9 mouse cellular contexts compared by ENCODE assay signal in the genomic region with DNA sequence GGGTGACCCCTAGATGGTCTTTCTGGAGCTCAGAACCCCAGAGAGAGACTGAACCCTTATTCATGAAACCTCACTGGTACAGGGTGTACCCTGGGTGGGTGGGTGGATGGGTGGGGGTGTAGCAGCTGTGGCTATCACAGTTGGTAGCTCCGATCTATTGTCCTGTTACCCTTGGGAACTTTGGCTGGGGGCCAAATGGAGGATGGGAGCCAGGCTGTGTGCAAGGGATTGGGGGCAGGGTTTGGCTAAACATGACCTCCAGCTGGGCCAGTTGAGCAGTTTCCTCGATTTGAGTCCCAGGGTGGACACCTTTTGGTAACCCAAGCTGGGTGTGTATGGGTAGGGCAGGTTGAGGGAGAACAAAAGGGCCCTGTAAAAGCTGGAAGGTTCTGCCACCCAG. TPM values are rescaled to one million over a fixed set of nuclear protein-coding genes. Genes with fewer than 3 reads are reported as not detected.
DNase-seq lines count a peak whose midpoint lies in the region; ATAC-seq and TF ChIP-seq lines count a peak whose summit lies in the region.
"Had no signal": no experiment of that assay in that cellular context is flagged by ENCODE, and none has a peak within 500 bp of the region (broad histone marks: within the 10 kb centered on the region; RNA-seq: fewer than 3 reads in every experiment).

No protein-coding gene starts in this region.

- H3K9me3 ChIP-seq in hindbrain, embryonic 13.5 days = no peaks in the 10 kb centered on the region
- no peaks in the 10 kb centered on the region for H3K9me3 ChIP-seq in hindbrain, embryonic 10.5 days
- H3K9me3 ChIP-seq in kidney, embryonic 14.5 days (ENCODE audit: control insufficient read depth, low read length) = no peaks in the 10 kb centered on the region
- H3K9me3 ChIP-seq in midbrain, embryonic 12.5 days = no peaks in the 10 kb centered on the region

- H3K27me3 ChIP-seq in hindbrain, embryonic 13.5 days = peaks cover 18% of the 10 kb centered on the region
- H3K27me3 ChIP-seq in hindbrain, embryonic 10.5 days (ENCODE audit: insufficient read depth, poor library complexity, severe bottlenecking) = peaks cover 26% of the 10 kb centered on the region
- no peaks in the 10 kb centered on the region for H3K27me3 ChIP-seq in heart, adult 2 months (ENCODE audit: control insufficient read depth, insufficient read depth, low read length)
- H3K27me3 ChIP-seq in kidney, embryonic 14.5 days (ENCODE audit: control insufficient read depth, insufficient read depth, low read length) = peaks cover 14% of the 10 kb centered on the region
- H3K27me3 ChIP-seq in midbrain, embryonic 12.5 days = peaks cover 30% of the 10 kb centered on the region
- H3K27me3 ChIP-seq: Patski had no signal

- no peaks in the 10 kb centered on the region for H3K79me2 ChIP-seq in heart, adult 2 months (replicated peaks; ENCODE audit: control insufficient read depth, insufficient read depth, low read length)

- H3K9ac ChIP-seq in hindbrain, embryonic 13.5 days = peak overlapping the region; percentile 70
- no peak overlapping the region for H3K9ac ChIP-seq in heart, adult 2 months (ENCODE audit: low read depth, low read length)
- H3K9ac ChIP-seq in kidney, embryonic 14.5 days (ENCODE audit: low read depth, low read length) = peak overlapping the region; percentile 24; the same call in 1 of the 2 replicates
- peak overlapping the region; percentile 31; the same call in 1 of the 2 replicates for H3K9ac ChIP-seq in midbrain, embryonic 12.5 days (replicated peaks)

- ATAC-seq in hindbrain, embryonic 13.5 days (ENCODE audit: low FRiP score) = no peak
- no peak for ATAC-seq in kidney, embryonic 14.5 days (ENCODE audit: low FRiP score, low TSS enrichment)
- ATAC-seq in midbrain, embryonic 12.5 days (ENCODE audit: low FRiP score, low read depth) = no peak
- ATAC-seq: Patski had no signal

- H3K4me1 ChIP-seq in hindbrain, embryonic 13.5 days (replicated peaks) = peaks cover 74% of the 10 kb centered on the region
- peaks cover 71% of the 10 kb centered on the region for H3K4me1 ChIP-seq in hindbrain, embryonic 10.5 days (replicated peaks)
- H3K4me1 ChIP-seq in heart, adult 2 months (ENCODE audit: control insufficient read depth, insufficient read depth, low read length) = peaks cover 23% of the 10 kb centered on the region
- H3K4me1 ChIP-seq in kidney, embryonic 14.5 days (ENCODE audit: control insufficient read depth, insufficient read depth, low read length) = peaks cover 24% of the 10 kb centered on the region
- peaks cover 66% of the 10 kb centered on the region for H3K4me1 ChIP-seq in midbrain, embryonic 12.5 days

- no peak for TF ChIP-seq POLR2A in brain, embryonic 14.5 days (IDR thresholded peaks at IDR 0.05; ENCODE audit: borderline replicate concordance, extremely low read depth, insufficient read depth, insufficient read length, poor library complexity, severe bottlenecking)
- TF ChIP-seq POLR2A in heart, adult 2 months (IDR thresholded peaks at IDR 0.05; ENCODE audit: insufficient read depth, low read depth, low read length) = no peak

- peak overlapping the region; percentile 83 for H3K27ac ChIP-seq in hindbrain, embryonic 13.5 days
- H3K27ac ChIP-seq in hindbrain, embryonic 10.5 days = no peak overlapping the region
- peak overlapping the region; percentile 67 for H3K27ac ChIP-seq in heart, adult 2 months
- no peak overlapping the region for H3K27ac ChIP-seq in kidney, embryonic 14.5 days (ENCODE audit: low read depth, low read length)
- no peak overlapping the region for H3K27ac ChIP-seq in midbrain, embryonic 12.5 days (replicated peaks)

- no peak for DNase-seq in hindbrain, embryonic 10.5 days (ENCODE audit: low spot score)
- peak; percentile 29 for DNase-seq in brain, embryonic 14.5 days (ENCODE audit: low read depth)
- DNase-seq in heart, adult 2 months = peak; percentile 55 to 67
- no peak for DNase-seq in embryo, embryonic 10 days (ENCODE audit: low spot score)
- no peak for DNase-seq in spleen, postnatal 36 days (ENCODE audit: low spot score in 2 of 2)

- intact Hi-C loops in heart, adult 2 months (cut with DNase I) = loop anchor here (2.0 kb wide), 1 partner anchor 72 kb away; no protein-coding TSS in a partner anchor

- H3K4me2 ChIP-seq in hindbrain, embryonic 13.5 days = peak overlapping the region; percentile 99
- H3K4me2 ChIP-seq in kidney, embryonic 14.5 days (replicated peaks; ENCODE audit: low read depth, low read length) = no peak overlapping the region
- H3K4me2 ChIP-seq in midbrain, embryonic 12.5 days (replicated peaks) = peak overlapping the region; percentile 21; the same call in 1 of the 2 replicates

- no peak for TF ChIP-seq EP300 in heart, adult 2 months (IDR thresholded peaks at IDR 0.05; ENCODE audit: insufficient read depth, low read depth, low read length)

- peaks cover 31% of the 10 kb centered on the region for H3K36me3 ChIP-seq in hindbrain, embryonic 13.5 days
- H3K36me3 ChIP-seq in hindbrain, embryonic 10.5 days = peaks cover 37% of the 10 kb centered on the region
- no peaks in the 10 kb centered on the region for H3K36me3 ChIP-seq in heart, adult 2 months (ENCODE audit: control insufficient read depth, insufficient read depth, low read length)
- peaks cover 24% of the 10 kb centered on the region for H3K36me3 ChIP-seq in kidney, embryonic 14.5 days (ENCODE audit: control insufficient read depth, insufficient read depth, low read length)
- H3K36me3 ChIP-seq in midbrain, embryonic 12.5 days = peaks cover 16% of the 10 kb centered on the region; the same call in 1 of the 2 replicates

- no peak for TF ChIP-seq CTCF in brain, embryonic 14.5 days (IDR thresholded peaks at IDR 0.05; ENCODE audit: borderline replicate concordance, extremely low read depth, insufficient read depth, insufficient read length)
- TF ChIP-seq CTCF in heart, adult 2 months (IDR thresholded peaks at IDR 0.05) = no peak

- 35% methylated on average over 2 of the region's 2 CpGs for WGBS in hindbrain, embryonic 13.5 days
- WGBS in hindbrain, embryonic 10.5 days = 70% methylated on average over 2 of the region's 2 CpGs
- WGBS in heart, adult 2 months = 16% methylated on average over 2 of the region's 2 CpGs
- WGBS in kidney, embryonic 14.5 days = 28% methylated on average over 2 of the region's 2 CpGs
- 55% methylated on average over 2 of the region's 2 CpGs for WGBS in midbrain, embryonic 12.5 days

- peak overlapping the region; percentile 79 for H3K4me3 ChIP-seq in hindbrain, embryonic 13.5 days
- no peak overlapping the region for H3K4me3 ChIP-seq in hindbrain, embryonic 10.5 days
- H3K4me3 ChIP-seq in heart, adult 2 months = no peak overlapping the region
- H3K4me3 ChIP-seq in kidney, embryonic 14.5 days (ENCODE audit: low read length) = no peak overlapping the region
- no peak overlapping the region for H3K4me3 ChIP-seq in midbrain, embryonic 12.5 days

RNA-seq across cellular contexts. Expression of a gene that starts 4.3 kb away (rescaled TPM):
- 16.2 and 17.6 TPM in 2 replicates for polyA plus RNA-seq in hindbrain, embryonic 13.5 days (2015; fragmentation: Nextera tagmentation; extraction: Ambion mirVana)
- 8.1 and 9.5 TPM in 2 replicates for polyA plus RNA-seq in hindbrain, embryonic 10.5 days (2016; fragmentation: Nextera tagmentation; extraction: Ambion mirVana)
- polyA plus RNA-seq in brain, embryonic 14.5 days (2012; rRNA removed) = 7.7 and 13.0 TPM in 2 replicates
- total RNA-seq in heart, adult 2 months (2021) = 1 to 10 TPM; 5.9 to 6.7 TPM
- 7.5 and 9.9 TPM in 2 replicates for polyA plus RNA-seq in heart, adult 2 months (2012; rRNA removed)
- polyA plus RNA-seq in kidney, embryonic 14.5 days (2014; fragmentation: Nextera tagmentation; extraction: Ambion mirVana) = 5.8 and 7.3 TPM in 2 replicates
- polyA plus RNA-seq in midbrain, embryonic 12.5 days (2016; fragmentation: Nextera tagmentation; extraction: Ambion mirVana) = 10.1 and 10.2 TPM in 2 replicates

RNA-seq across cellular contexts. Expression of a gene that starts 5.5 kb away (rescaled TPM):
- polyA plus RNA-seq in hindbrain, embryonic 13.5 days (2015; fragmentation: Nextera tagmentation; extraction: Ambion mirVana) = 189 and 199 TPM in 2 replicates
- 248 and 259 TPM in 2 replicates for polyA plus RNA-seq in hindbrain, embryonic 10.5 days (2016; fragmentation: Nextera tagmentation; extraction: Ambion mirVana)
- 105 and 160 TPM in 2 replicates for polyA plus RNA-seq in brain, embryonic 14.5 days (2012; rRNA removed)
- 10 to 100 TPM; 39.7 to 41.5 TPM for total RNA-seq in heart, adult 2 months (2021)
- polyA plus RNA-seq in heart, adult 2 months (2012; rRNA removed) = 33.1 and 36.3 TPM in 2 replicates
- polyA plus RNA-seq in kidney, embryonic 14.5 days (2014; fragmentation: Nextera tagmentation; extraction: Ambion mirVana) = 212 and 253 TPM in 2 replicates
- polyA plus RNA-seq in midbrain, embryonic 12.5 days (2016; fragmentation: Nextera tagmentation; extraction: Ambion mirVana) = 210 and 216 TPM in 2 replicates

RNA-seq across cellular contexts. Expression of a gene that starts 5.6 kb away (rescaled TPM):
- polyA plus RNA-seq in hindbrain, embryonic 13.5 days (2015; fragmentation: Nextera tagmentation; extraction: Ambion mirVana) = 143 TPM in 2 replicates
- 150 and 156 TPM in 2 replicates for polyA plus RNA-seq in hindbrain, embryonic 10.5 days (2016; fragmentation: Nextera tagmentation; extraction: Ambion mirVana)
- 131 and 149 TPM in 2 replicates for polyA plus RNA-seq in brain, embryonic 14.5 days (2012; rRNA removed)
- 10 to 100 TPM; 36.0 to 36.3 TPM for total RNA-seq in heart, adult 2 months (2021)
- polyA plus RNA-seq in heart, adult 2 months (2012; rRNA removed) = 57.2 and 68.2 TPM in 2 replicates
- polyA plus RNA-seq in kidney, embryonic 14.5 days (2014; fragmentation: Nextera tagmentation; extraction: Ambion mirVana) = 71.4 and 111 TPM in 2 replicates
- polyA plus RNA-seq in midbrain, embryonic 12.5 days (2016; fragmentation: Nextera tagmentation; extraction: Ambion mirVana) = 143 and 144 TPM in 2 replicates

RNA-seq across cellular contexts. Expression of a gene that starts 11.5 kb away (rescaled TPM):
- polyA plus RNA-seq in hindbrain, embryonic 13.5 days (2015; fragmentation: Nextera tagmentation; extraction: Ambion mirVana) = 18.6 and 20.9 TPM in 2 replicates
- 18.7 and 20.3 TPM in 2 replicates for polyA plus RNA-seq in hindbrain, embryonic 10.5 days (2016; fragmentation: Nextera tagmentation; extraction: Ambion mirVana)
- 26.4 and 32.2 TPM in 2 replicates for polyA plus RNA-seq in brain, embryonic 14.5 days (2012; rRNA removed)
- total RNA-seq in heart, adult 2 months (2021) = 10 to 100 TPM; 13.1 to 14.1 TPM
- 18.2 and 22.2 TPM in 2 replicates for polyA plus RNA-seq in heart, adult 2 months (2012; rRNA removed)
- polyA plus RNA-seq in kidney, embryonic 14.5 days (2014; fragmentation: Nextera tagmentation; extraction: Ambion mirVana) = 17.0 and 25.4 TPM in 2 replicates
- polyA plus RNA-seq in midbrain, embryonic 12.5 days (2016; fragmentation: Nextera tagmentation; extraction: Ambion mirVana) = 20.6 and 23.6 TPM in 2 replicates

RNA-seq across cellular contexts. Expression of a gene that starts 20.1 kb away (rescaled TPM):
- polyA plus RNA-seq in hindbrain, embryonic 13.5 days (2015; fragmentation: Nextera tagmentation; extraction: Ambion mirVana) = 5.1 and 6.2 TPM in 2 replicates
- polyA plus RNA-seq in hindbrain, embryonic 10.5 days (2016; fragmentation: Nextera tagmentation; extraction: Ambion mirVana) = 5.7 and 6.2 TPM in 2 replicates
- polyA plus RNA-seq in brain, embryonic 14.5 days (2012; rRNA removed) = 19.1 and 22.6 TPM in 2 replicates
- total RNA-seq in heart, adult 2 months (2021) = 1 to 10 TPM in 1 of 2 experiments, under 1 TPM in 1; 0.68 to 1.8 TPM
- polyA plus RNA-seq in heart, adult 2 months (2012; rRNA removed) = 4.7 and 6.1 TPM in 2 replicates
- 3.6 and 4.7 TPM in 2 replicates for polyA plus RNA-seq in kidney, embryonic 14.5 days (2014; fragmentation: Nextera tagmentation; extraction: Ambion mirVana)
- 5.1 and 5.2 TPM in 2 replicates for polyA plus RNA-seq in midbrain, embryonic 12.5 days (2016; fragmentation: Nextera tagmentation; extraction: Ambion mirVana)

Comparison
In these comparisons a context has a peak if more than half of its experiments do, and no peak if none do; other contexts are left out.
1. H3K27ac ChIP-seq: peak in hindbrain, embryonic 13.5 days (single experiment) and heart, adult 2 months (single experiment); none in hindbrain, embryonic 10.5 days (single experiment), kidney, embryonic 14.5 days (single experiment) and midbrain, embryonic 12.5 days (single experiment).
2. DNase-seq: peak in brain, embryonic 14.5 days (single experiment) and heart, adult 2 months (2 of 2); none in hindbrain, embryonic 10.5 days (single experiment), embryo, embryonic 10 days (single experiment) and spleen, postnatal 36 days (0 of 2).